Mouse (Mus musculus) liver, embryonic 12.5 days (tissue): ENCODE data around the gene Med19. TPM values are rescaled to one million over a fixed set of nuclear protein-coding genes. Genes with fewer than 3 reads are reported as not detected.

Source experiments
- ATAC-seq: fragments of 200-750 bp; cut with Nextera tagmentation; 2 replicates; pipeline ENCODE4 v1.8.0; 2017; ENCODE audit warnings: moderate number of reproducible peaks, mild to moderate bottlenecking, moderate library complexity
- H3K27ac ChIP-seq: fragments of 300-500 bp; sonication (generic); 2 replicates; pipeline ENCODE4 v1.5.1; 2016; ENCODE audit warnings: mild to moderate bottlenecking
- H3K27me3 ChIP-seq: fragments of 300-500 bp; sonication (generic); replicated peaks from 2 replicates; pipeline ENCODE4 v1.6.1; 2016; ENCODE audit warnings: mild to moderate bottlenecking, moderate library complexity
- H3K36me3 ChIP-seq: fragments of 300-500 bp; sonication (generic); 2 replicates; pipeline ENCODE4 v1.6.1; 2016; ENCODE audit warnings: mild to moderate bottlenecking, moderate library complexity
- H3K4me1 ChIP-seq: fragments of 300-500 bp; sonication (generic); 2 replicates; pipeline ENCODE4 v1.6.1; 2016
- H3K4me2 ChIP-seq: fragments of 300-500 bp; sonication (generic); 2 replicates; pipeline ENCODE4 v1.6.1; 2016; ENCODE audit warnings: mild to moderate bottlenecking, moderate library complexity
- H3K4me3 ChIP-seq: fragments of 300-500 bp; sonication (generic); 2 replicates; pipeline ENCODE4 v1.5.1; 2016; ENCODE audit warnings: mild to moderate bottlenecking, moderate library complexity
- H3K9ac ChIP-seq: fragments of 300-500 bp; sonication (generic); 2 replicates; pipeline ENCODE4 v1.6.1; 2016; ENCODE audit warnings: mild to moderate bottlenecking, moderate library complexity
- H3K9me3 ChIP-seq: fragments of 300-500 bp; sonication (generic); replicated peaks from 2 replicates; pipeline ENCODE4 v1.6.1; 2016; ENCODE audit warnings: mild to moderate bottlenecking, moderate library complexity
- WGBS: fragments of 180-500 bp; shearing (Covaris S2); methylation state at CpG from one replicate; pipeline ENCODE4 v1.1.7; 2016; ENCODE audit not compliant: insufficient replicate concordance; 5-methylcytosine and 5-hydroxymethylcytosine counted together
- polyA plus RNA-seq: library from polyadenylated mRNA; unstranded; fragments of >200 nt; fragmentation: Nextera tagmentation; extraction: Ambion mirVana; gene quantifications from 2 replicates; pipeline ENCODE4 v1.2.1, GENCODE M21; 2016

The Med19 gene
- polyA plus RNA-seq, 1 experiment from 2014 or later: 28.1 TPM

DNA sequence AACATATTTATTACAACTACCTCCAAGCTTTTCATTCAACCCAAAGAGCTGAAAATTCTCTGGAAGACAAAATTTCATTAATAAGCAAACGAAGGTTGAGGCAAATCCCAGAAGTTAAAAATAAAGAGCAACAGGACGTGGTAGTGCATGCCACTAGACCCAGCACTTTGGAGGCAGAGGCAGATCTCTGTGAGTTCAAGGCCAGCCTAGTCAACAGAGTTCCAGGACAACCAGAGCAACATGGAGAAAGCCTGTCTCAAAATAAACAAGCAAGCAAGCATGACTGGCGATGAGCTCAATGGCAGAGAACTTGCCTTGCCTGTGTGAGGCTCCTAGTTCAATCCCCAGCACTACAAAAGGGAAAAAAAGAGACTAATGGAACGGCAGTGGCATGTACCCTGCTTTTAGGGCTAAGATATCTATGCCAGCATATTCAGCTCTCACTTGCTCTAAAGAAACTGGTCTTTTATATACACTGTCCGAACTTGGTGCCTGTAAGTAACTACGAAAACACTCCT lies 31.1 kb upstream of the Med19 start:
- ATAC-seq: no peak
- H3K4me1 ChIP-seq: peaks cover 42% of the 10 kb centered on the region
- no peak overlapping the region for H3K9ac ChIP-seq
- no peaks in the 10 kb centered on the region for H3K27me3 ChIP-seq
- 0 out of 2 replicates have a peak, but pooled peaks cover 4% of the 10 kb centered on the region for H3K36me3 ChIP-seq
- H3K27ac ChIP-seq: no peak overlapping the region
- H3K4me2 ChIP-seq: 0 out of 2 replicates have a peak overlapping the region, but pooled peaks have one; percentile 74
- no peaks in the 10 kb centered on the region for H3K9me3 ChIP-seq
- no peak overlapping the region for H3K4me3 ChIP-seq
- WGBS: 82% methylated on average over 6 of the region's 6 CpGs

DNA sequence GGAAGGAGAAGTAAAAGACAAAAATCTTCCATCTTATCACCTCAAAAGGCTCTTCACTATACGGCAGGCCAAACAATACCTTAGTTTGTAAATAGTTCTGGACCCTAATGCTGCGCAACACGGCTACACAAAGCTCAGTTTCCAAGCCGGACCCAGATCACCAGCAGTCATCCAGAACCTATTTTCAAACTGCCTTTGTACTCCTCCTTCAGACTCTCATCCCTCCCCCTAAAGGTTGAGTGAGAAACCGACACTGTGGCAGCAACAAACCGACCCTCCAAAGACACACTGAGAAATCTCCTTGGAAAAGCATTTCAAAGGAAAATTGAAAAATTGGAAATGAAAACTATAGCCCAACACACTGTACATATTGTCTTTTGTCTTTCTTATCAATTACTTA lies 29.8 kb upstream of the Med19 start:
- no peaks in the 10 kb centered on the region for H3K27me3 ChIP-seq
- WGBS: 55% methylated on average over 6 of the region's 6 CpGs

DNA sequence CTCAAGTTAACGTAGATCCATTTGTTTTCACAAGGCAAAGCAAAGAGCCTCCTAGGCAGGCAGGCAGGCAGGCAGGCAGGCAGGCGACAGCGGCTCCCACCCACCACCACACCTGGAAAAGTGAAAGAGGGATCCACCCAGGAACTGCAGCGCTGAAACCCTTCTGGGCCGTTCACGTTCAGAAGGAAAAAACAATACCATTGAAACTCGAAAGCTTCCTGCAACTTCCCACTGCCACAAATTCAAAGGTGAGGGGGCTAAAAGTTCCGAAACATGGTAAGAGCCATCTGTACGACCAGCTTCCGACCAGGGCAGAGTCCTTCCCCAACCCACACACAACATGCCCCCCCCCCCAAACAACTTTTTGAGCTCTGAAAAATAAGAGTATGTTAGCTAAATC lies 28.5 kb upstream of the Med19 start:
- 0 out of 2 replicates have a peak, but pooled peaks cover 4% of the 10 kb centered on the region for H3K36me3 ChIP-seq
- peak; percentile 63 for ATAC-seq
- peak overlapping the region; percentile 63 for H3K4me3 ChIP-seq
- no peaks in the 10 kb centered on the region for H3K9me3 ChIP-seq
- peaks cover 29% of the 10 kb centered on the region for H3K4me1 ChIP-seq
- no peaks in the 10 kb centered on the region for H3K27me3 ChIP-seq
- peak overlapping the region; percentile 33 for H3K27ac ChIP-seq
- peak overlapping the region; percentile 83 for H3K9ac ChIP-seq
- under 1% methylated on average over 10 of the region's 10 CpGs for WGBS
- peak overlapping the region; percentile 74 for H3K4me2 ChIP-seq

More for the DNA sequence above, 29.8 kb upstream of the Med19 start:
- peak overlapping the region; percentile 47; the same call in 1 of the 2 replicates for H3K9ac ChIP-seq
- H3K4me3 ChIP-seq: peak overlapping the region; percentile 63
- ATAC-seq: no peak
- H3K27ac ChIP-seq: no peak overlapping the region
- peaks cover 36% of the 10 kb centered on the region for H3K4me1 ChIP-seq
- H3K9me3 ChIP-seq: no peaks in the 10 kb centered on the region
- peak overlapping the region; percentile 74 for H3K4me2 ChIP-seq
- 0 out of 2 replicates have a peak, but pooled peaks cover 4% of the 10 kb centered on the region for H3K36me3 ChIP-seq

DNA sequence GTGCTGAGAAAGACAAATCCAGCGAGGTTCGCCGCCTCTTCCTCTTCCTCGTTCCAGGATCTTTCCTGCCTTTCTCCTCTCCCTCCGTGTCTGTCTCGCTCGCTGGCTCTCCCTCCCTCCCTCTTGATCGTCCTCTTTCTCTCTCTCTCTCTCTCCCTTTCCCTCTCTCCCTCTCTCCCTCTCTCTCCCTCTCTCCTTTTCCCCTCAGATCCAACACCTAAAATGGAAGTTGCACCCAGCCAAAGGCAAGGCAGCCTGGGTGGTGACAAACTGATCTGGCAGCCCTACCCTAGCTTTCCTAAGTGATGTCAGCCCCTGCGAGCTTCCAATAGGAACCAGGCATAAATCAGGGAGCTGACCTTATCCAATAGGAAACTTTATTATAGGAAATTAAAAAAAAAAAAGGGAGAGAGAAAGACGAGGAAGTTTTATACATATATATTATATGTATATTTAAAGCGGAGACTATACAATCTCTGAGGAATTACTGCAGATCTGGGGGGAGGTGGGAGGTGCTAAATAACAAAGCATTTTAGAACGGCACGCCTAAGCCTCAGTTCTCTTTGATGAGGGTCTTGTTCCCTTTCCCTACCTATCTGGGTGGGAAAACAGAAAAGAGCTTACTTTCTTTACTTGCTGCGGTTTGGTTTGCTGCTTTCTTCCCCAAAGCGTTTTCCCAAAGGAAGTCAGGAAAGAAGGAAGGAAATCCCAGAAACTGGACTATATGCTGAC lies 27.6 kb upstream of the Med19 start, which contains the start of gene Ctnnd1:
TSS of gene Ctnnd1 (minus strand) at position 302 of the 732 bp plus-strand sequence.
- 0% methylated on average over 15 of the region's 15 CpGs for WGBS

DNA sequence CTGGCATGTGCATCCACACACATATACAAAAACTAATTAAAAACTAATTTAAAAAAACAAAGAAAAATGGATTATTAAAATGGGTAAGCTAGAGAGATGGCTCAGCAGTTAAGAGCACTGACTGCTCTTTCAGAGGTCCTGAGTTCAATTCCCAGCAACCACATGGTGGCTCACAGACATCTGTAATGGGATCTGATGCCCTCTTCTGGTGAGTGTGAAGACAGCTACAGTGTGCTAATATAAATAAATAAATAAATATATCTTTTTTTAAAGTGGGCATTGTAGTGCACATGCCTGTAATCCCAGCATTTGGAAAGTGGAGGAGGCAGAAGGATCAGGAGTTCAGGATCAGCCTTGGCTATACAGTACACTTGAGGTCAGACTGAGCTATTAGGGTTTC lies 24.8 kb upstream of the Med19 start:
- Histone ChIP-seq H3K4me2 (no peak overlapping the region), H3K36me3 (no peaks in the 10 kb centered on the region), H3K9ac (no peak overlapping the region), H3K27me3 (no peaks in the 10 kb centered on the region), H3K27ac (no peak overlapping the region), H3K9me3 (no peaks in the 10 kb centered on the region), H3K4me1 (peaks cover 14% of the 10 kb centered on the region), H3K4me3 (no peak overlapping the region)
- no peak for ATAC-seq

More for the DNA sequence above, 27.6 kb upstream of the Med19 start, which contains the start of gene Ctnnd1:
- Histone ChIP-seq H3K9me3 (no peaks in the 10 kb centered on the region), H3K4me3 (peak within 1 kb of the TSS; percentile 63), H3K4me1 (peaks cover 29% of the 10 kb centered on the region), H3K4me2 (peak within 1 kb of the TSS; percentile 74), H3K9ac (peak within 1 kb of the TSS; percentile 83), H3K27me3 (no peaks in the 10 kb centered on the region), H3K27ac (peak within 1 kb of the TSS; percentile 86), H3K36me3 (0 out of 2 replicates have a peak, but pooled peaks cover 4% of the 10 kb centered on the region)
- peak; percentile 86 for ATAC-seq

GRCm38 (mm10) chr2:84655864-84656263 lies 22.3 kb upstream of the Med19 start:
- no peaks in the 10 kb centered on the region for H3K9me3 ChIP-seq
- no peak overlapping the region for H3K4me2 ChIP-seq
- no peak overlapping the region for H3K4me3 ChIP-seq
- WGBS: 25% methylated on average over 1 of the region's 1 CpGs
- no peaks in the 10 kb centered on the region for H3K36me3 ChIP-seq
- no peak overlapping the region for H3K27ac ChIP-seq
- no peaks in the 10 kb centered on the region for H3K27me3 ChIP-seq
- peaks cover 8% of the 10 kb centered on the region; the same call in 1 of the 2 replicates for H3K4me1 ChIP-seq
- no peak overlapping the region for H3K9ac ChIP-seq
- ATAC-seq: no peak

DNA sequence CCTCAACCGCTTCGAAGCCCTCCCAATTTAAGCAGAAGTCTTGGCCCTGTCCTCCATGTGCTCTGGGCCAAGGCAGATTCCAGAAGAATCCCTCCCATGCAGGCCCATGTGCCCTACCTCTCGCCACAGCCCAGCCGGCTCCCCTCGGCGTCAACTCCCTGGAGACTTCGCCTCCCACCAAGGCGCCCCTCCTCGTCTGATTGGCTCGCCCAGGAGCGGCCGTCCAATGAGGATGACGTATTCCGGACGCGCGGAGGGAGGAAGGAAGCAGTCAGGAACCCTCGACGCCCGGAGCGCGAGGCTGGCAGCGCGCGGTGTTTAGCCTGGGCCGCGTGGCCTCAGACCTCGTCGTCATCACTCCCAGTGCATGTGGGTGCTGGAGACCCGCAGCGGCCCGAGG lies 19.4 kb upstream of the Med19 start, which contains the start of gene Btbd18:
TSS of gene Btbd18 (plus strand) at position 274 of the 400 bp plus-strand sequence.
- Histone ChIP-seq H3K9me3 (no peaks in the 10 kb centered on the region), H3K36me3 (no peaks in the 10 kb centered on the region), H3K27ac (peak within 1 kb of the TSS; percentile 41; the same call in 1 of the 2 replicates), H3K27me3 (no peaks in the 10 kb centered on the region), H3K9ac (no peak within 1 kb of the TSS), H3K4me2 (no peak within 1 kb of the TSS), H3K4me1 (peaks cover 5% of the 10 kb centered on the region; the same call in 1 of the 2 replicates), H3K4me3 (no peak within 1 kb of the TSS)
- 86% methylated on average over 32 of the region's 32 CpGs for WGBS
- no peak for ATAC-seq

GRCm38 (mm10) chr2:84660253-84660652 lies 17.9 kb upstream of the Med19 start:
- H3K36me3 ChIP-seq: no peaks in the 10 kb centered on the region
- peak overlapping the region; percentile 41; the same call in 1 of the 2 replicates for H3K27ac ChIP-seq
- H3K4me2 ChIP-seq: no peak overlapping the region
- ATAC-seq: peak; percentile 61; the same call in 1 of the 2 replicates
- no peaks in the 10 kb centered on the region for H3K9me3 ChIP-seq
- WGBS: 42% methylated on average over 3 of the region's 3 CpGs
- no peaks in the 10 kb centered on the region for H3K27me3 ChIP-seq
- H3K4me1 ChIP-seq: peaks cover 5% of the 10 kb centered on the region; the same call in 1 of the 2 replicates
- no peak overlapping the region for H3K9ac ChIP-seq
- H3K4me3 ChIP-seq: no peak overlapping the region

DNA sequence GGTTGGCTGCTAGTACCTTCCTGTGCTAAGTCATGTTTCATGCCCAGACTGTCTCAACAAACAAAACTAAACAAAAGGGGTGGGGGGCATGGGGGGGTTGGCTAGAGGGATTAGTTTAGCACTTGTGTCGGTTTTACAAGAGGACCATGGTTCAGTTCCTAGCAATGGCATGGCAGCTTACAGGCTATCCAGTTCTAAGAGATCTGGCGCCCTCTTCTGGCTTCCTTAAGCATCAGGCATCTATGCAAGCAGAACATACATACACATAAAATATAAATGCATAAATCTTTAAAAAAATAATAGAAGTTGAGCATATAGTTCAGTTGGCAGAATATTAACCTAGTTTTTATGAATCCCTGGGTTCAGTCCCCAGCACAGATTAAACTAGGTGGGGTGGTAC lies 15.3 kb upstream of the Med19 start:
- ATAC-seq: no peak
- Histone ChIP-seq H3K27ac (no peak overlapping the region), H3K27me3 (no peaks in the 10 kb centered on the region), H3K9ac (no peak overlapping the region), H3K4me1 (peaks cover 12% of the 10 kb centered on the region; the same call in 1 of the 2 replicates), H3K4me2 (no peak overlapping the region), H3K4me3 (no peak overlapping the region), H3K9me3 (no peaks in the 10 kb centered on the region), H3K36me3 (peaks cover 2% of the 10 kb centered on the region)
- WGBS: 33% methylated on average over 2 of the region's 2 CpGs

GRCm38 (mm10) chr2:84666081-84666480 lies 12.1 kb upstream of the Med19 start:
- Histone ChIP-seq H3K27ac (peak overlapping the region; percentile 36; the same call in 1 of the 2 replicates), H3K4me2 (no peak overlapping the region), H3K27me3 (no peaks in the 10 kb centered on the region), H3K4me3 (no peak overlapping the region), H3K9me3 (no peaks in the 10 kb centered on the region), H3K9ac (no peak overlapping the region), H3K4me1 (peaks cover 24% of the 10 kb centered on the region), H3K36me3 (peaks cover 17% of the 10 kb centered on the region)
- WGBS: 38% methylated on average over 12 of the region's 12 CpGs
- no peak for ATAC-seq

DNA sequence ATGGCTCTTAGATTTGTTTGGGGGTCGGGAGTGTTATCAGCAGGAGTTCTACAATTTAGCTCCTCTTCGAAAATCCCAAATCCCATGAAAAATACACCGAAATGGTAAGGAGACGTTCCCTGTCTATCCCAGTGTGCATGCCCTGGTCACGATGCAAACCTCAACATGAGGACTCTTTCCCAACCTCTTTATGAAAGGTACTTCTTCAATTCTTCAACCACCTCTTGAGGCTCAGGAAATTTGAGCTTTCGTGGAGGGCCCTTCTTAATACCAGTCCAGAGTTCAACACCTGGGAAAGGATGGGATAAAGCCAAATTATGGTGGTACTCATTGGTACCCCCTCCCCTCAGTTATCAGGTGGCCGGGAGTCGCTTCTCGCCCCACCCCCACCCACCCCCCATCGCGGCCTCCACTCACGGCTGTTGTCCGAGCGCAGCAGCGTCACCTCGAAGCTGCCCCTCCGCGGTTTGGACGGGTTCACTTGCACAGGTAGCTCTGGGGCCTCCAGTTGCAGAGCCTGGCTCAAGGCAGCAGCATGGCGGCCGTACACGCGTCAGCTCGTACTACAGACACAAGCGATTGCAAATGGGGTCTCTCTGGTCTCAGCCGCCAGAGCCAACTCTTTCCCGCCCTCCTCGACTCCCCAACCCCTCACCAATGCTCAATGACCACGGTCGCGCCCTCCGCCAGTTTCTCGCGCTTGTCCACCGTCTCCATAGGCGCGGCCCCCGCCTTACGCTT lies 8.2 kb upstream of the Med19 start:
- 3% methylated on average over 39 of the region's 39 CpGs for WGBS
- no peaks in the 10 kb centered on the region for H3K9me3 ChIP-seq
- peak; percentile 66 for ATAC-seq

More for the DNA sequence above, 8.2 kb upstream of the Med19 start:
- Histone ChIP-seq H3K36me3 (peaks cover 45% of the 10 kb centered on the region), H3K4me2 (peak overlapping the region; percentile 87), H3K27me3 (no peaks in the 10 kb centered on the region), H3K4me1 (peaks cover 28% of the 10 kb centered on the region), H3K4me3 (peak overlapping the region; percentile 93), H3K9ac (peak overlapping the region; percentile 88), H3K27ac (peak overlapping the region; percentile 86)
